ENCODE assay signal across 9 mouse cellular contexts in the genomic region with DNA sequence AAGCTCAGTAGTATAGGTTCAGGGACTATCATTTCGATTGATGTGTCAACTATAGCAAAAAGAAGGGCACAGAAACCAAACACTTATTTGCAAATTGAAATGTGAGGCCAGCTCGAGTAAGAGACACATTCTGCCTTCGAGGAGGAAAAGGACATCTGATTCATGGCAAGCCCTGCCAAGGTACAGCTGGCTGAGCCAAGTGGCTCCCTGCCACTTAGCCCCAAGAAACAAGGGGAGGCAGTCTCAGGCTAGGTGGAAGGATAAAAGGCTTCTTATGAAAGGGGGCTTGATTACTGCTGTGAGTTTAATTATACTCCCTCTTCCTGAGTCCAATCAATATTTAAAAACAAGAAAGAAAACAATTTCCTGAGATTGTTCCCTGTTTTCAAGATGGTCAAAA.
DNase-seq lines count a peak whose midpoint lies in the region; ATAC-seq and TF ChIP-seq lines count a peak whose summit lies in the region.
"Had no signal": no experiment of that assay in that cellular context is flagged by ENCODE, and none has a peak within 500 bp of the region (broad histone marks: within the 10 kb centered on the region; RNA-seq: fewer than 3 reads in every experiment).

No protein-coding gene starts in this region.

- DNase-seq in layer of hippocampus, adult 11-12 months (ENCODE audit: low spot score) = peak; percentile 40
- DNase-seq in layer of hippocampus, adult 9-10 months (ENCODE audit: low spot score) = no peak
- DNase-seq in cerebellum, adult 11-12 months = peak; percentile 9
- peak; percentile 24 for DNase-seq in gastrocnemius, postnatal 10 days
- peak; percentile 39 to 50 for DNase-seq in left cerebral cortex, postnatal 14 days (ENCODE audit: low spot score in 2 of 2)
- DNase-seq in liver, embryonic 11.5 days (ENCODE audit: low spot score) = no peak

- WGBS in intestine, postnatal 0 days = 58% methylated on average over 3 of the region's 3 CpGs
- WGBS in liver, embryonic 11.5 days = 64% methylated on average over 3 of the region's 3 CpGs

- no peaks in the 10 kb centered on the region for H3K27me3 ChIP-seq in intestine, postnatal 0 days (replicated peaks; ENCODE audit: control insufficient read depth, insufficient read depth, low read length)
- H3K27me3 ChIP-seq in liver, embryonic 11.5 days (replicated peaks; ENCODE audit: control insufficient read depth, insufficient read depth, low read length) = no peaks in the 10 kb centered on the region
- H3K27me3 ChIP-seq: stomach, embryonic 15.5 days had no signal

- intact Hi-C loops in left cerebral cortex, postnatal 14 days (cut with DNase I) = no loop called here

- no peak overlapping the region for H3K4me2 ChIP-seq in intestine, postnatal 0 days (replicated peaks; ENCODE audit: low read depth)
- H3K4me2 ChIP-seq in liver, embryonic 11.5 days = no peak overlapping the region
- H3K4me2 ChIP-seq: stomach, embryonic 15.5 days had no signal

- H3K9ac ChIP-seq in intestine, postnatal 0 days (ENCODE audit: low read depth, low read length) = no peak overlapping the region
- no peak overlapping the region for H3K9ac ChIP-seq in liver, embryonic 11.5 days (ENCODE audit: low read depth, low read length)
- H3K9ac ChIP-seq: stomach, embryonic 15.5 days had no signal

- no peak overlapping the region for H3K4me3 ChIP-seq in intestine, postnatal 0 days (ENCODE audit: low read depth, low read length)
- no peak overlapping the region for H3K4me3 ChIP-seq in liver, embryonic 11.5 days (ENCODE audit: low read depth, low read length)
- H3K4me3 ChIP-seq: stomach, embryonic 15.5 days had no signal

- TF ChIP-seq CTCF in intestine, postnatal 0 days (IDR thresholded peaks at IDR 0.05; ENCODE audit: low read depth) = no peak

- ATAC-seq in megakaryocyte-erythroid progenitor cell, adult 5-6 weeks (replicated peaks; ENCODE audit: low FRiP score, low TSS enrichment, poor library complexity, severe bottlenecking) = no peak
- no peak for ATAC-seq in intestine, postnatal 0 days
- ATAC-seq in liver, embryonic 11.5 days (replicated peaks; ENCODE audit: low FRiP score) = no peak

- no peaks in the 10 kb centered on the region for H3K36me3 ChIP-seq in intestine, postnatal 0 days (ENCODE audit: control insufficient read depth, insufficient read depth)
- H3K36me3 ChIP-seq in liver, embryonic 11.5 days (ENCODE audit: control insufficient read depth, insufficient read depth, low read length) = no peaks in the 10 kb centered on the region
- H3K36me3 ChIP-seq: stomach, embryonic 15.5 days had no signal

- H3K4me1 ChIP-seq in intestine, postnatal 0 days (replicated peaks; ENCODE audit: control insufficient read depth, insufficient read depth, low read length) = no peaks in the 10 kb centered on the region
- no peaks in the 10 kb centered on the region for H3K4me1 ChIP-seq in liver, embryonic 11.5 days (replicated peaks; ENCODE audit: control insufficient read depth, insufficient read depth, low read length)
- H3K4me1 ChIP-seq: stomach, embryonic 15.5 days had no signal

- H3K27ac ChIP-seq in intestine, postnatal 0 days (ENCODE audit: low read depth, low read length) = no peak overlapping the region
- no peak overlapping the region for H3K27ac ChIP-seq in liver, embryonic 11.5 days (ENCODE audit: low read depth, low read length)
- H3K27ac ChIP-seq: stomach, embryonic 15.5 days had no signal

- H3K9me3 ChIP-seq in intestine, postnatal 0 days (ENCODE audit: control insufficient read depth) = no peaks in the 10 kb centered on the region
- no peaks in the 10 kb centered on the region for H3K9me3 ChIP-seq in liver, embryonic 11.5 days (ENCODE audit: control insufficient read depth, low read length)
- H3K9me3 ChIP-seq: stomach, embryonic 15.5 days had no signal

Comparison
In these comparisons a context has a peak if more than half of its experiments do, and no peak if none do; other contexts are left out.
1. DNase-seq: peak in layer of hippocampus, adult 11-12 months (single experiment), cerebellum, adult 11-12 months (single experiment), gastrocnemius, postnatal 10 days (single experiment) and left cerebral cortex, postnatal 14 days (2 of 2); none in layer of hippocampus, adult 9-10 months (single experiment) and liver, embryonic 11.5 days (single experiment).